Comparison of ENCODE assay signal across 16 mouse cellular contexts in genomic region chr7:6159604-6160003, GRCm38 (mm10). TPM values are rescaled to one million over a fixed set of nuclear protein-coding genes. Genes with fewer than 3 reads are reported as not detected.
"Had no signal": no experiment of that assay in that cellular context is flagged by ENCODE, and none has a peak within 500 bp of the region (broad histone marks: within the 10 kb centered on the region; RNA-seq: fewer than 3 reads in every experiment).

No protein-coding gene starts in this region.

- H3K9ac ChIP-seq: limb, embryonic 12.5 days; liver, embryonic 12.5 days; lung, embryonic 15.5 days; midbrain, embryonic 12.5 days; stomach, embryonic 15.5 days had no signal

- ATAC-seq: intestine, postnatal 0 days; liver, embryonic 12.5 days; midbrain, embryonic 16.5 days had no signal

- H3K4me2 ChIP-seq: limb, embryonic 12.5 days; liver, embryonic 12.5 days; lung, embryonic 15.5 days; midbrain, embryonic 12.5 days; stomach, embryonic 15.5 days had no signal

- H3K27ac ChIP-seq: limb, embryonic 12.5 days; liver, embryonic 12.5 days; lung, embryonic 15.5 days; midbrain, embryonic 12.5 days; stomach, embryonic 15.5 days had no signal

- DNase-seq: kidney, adult 9 months; kidney, postnatal 25 days; layer of hippocampus, postnatal 36 days; lung, postnatal 14 days; right cerebral cortex, postnatal 14 days; thymus, postnatal 4 days had no signal

- H3K9me3 ChIP-seq: limb, embryonic 12.5 days; liver, embryonic 12.5 days; lung, embryonic 15.5 days; midbrain, embryonic 12.5 days; stomach, embryonic 15.5 days had no signal

- H3K36me3 ChIP-seq: limb, embryonic 12.5 days; liver, embryonic 12.5 days; lung, embryonic 15.5 days; midbrain, embryonic 12.5 days; stomach, embryonic 15.5 days had no signal

- H3K27me3 ChIP-seq: limb, embryonic 12.5 days; lung, embryonic 15.5 days; midbrain, embryonic 12.5 days; stomach, embryonic 15.5 days had no signal

- H3K4me3 ChIP-seq: limb, embryonic 12.5 days; liver, embryonic 12.5 days; lung, embryonic 15.5 days; midbrain, embryonic 12.5 days; stomach, embryonic 15.5 days had no signal

RNA-seq across cellular contexts. Expression of gene Galp, which starts 37.3 kb away (rescaled TPM):
- polyA plus RNA-seq: intestine, postnatal 0 days; limb, embryonic 12.5 days; liver, embryonic 12.5 days; liver, embryonic 16.5 days; lung, embryonic 15.5 days; midbrain, embryonic 12.5 days; midbrain, embryonic 16.5 days; neural tube, embryonic 14.5 days; spleen, adult 2 months; stomach, embryonic 15.5 days had no signal
